Mouse (Mus musculus) spleen, adult 2 months (tissue): ENCODE data around the gene Otog. TPM values are rescaled to one million over a fixed set of nuclear protein-coding genes. Genes with fewer than 3 reads are reported as not detected.

Experiments
- DNase-seq, 2 experiments: peaks; one replicate each; pipeline versions ENCODE4 v3.0.0 to v3.0.0-alpha.2; 2012 to 2021; ENCODE audit warnings: low spot score in 2 of 2, low read depth in 1 of 2
- H3K27ac ChIP-seq: fragments of 200-500 bp; 2 replicates; pipeline ENCODE4 v1.5.1; 2012; ENCODE audit warnings: low read length, inconsistent platforms; ENCODE audit not compliant: insufficient read depth
- H3K27me3 ChIP-seq: fragments of 200-500 bp; 2 replicates; pipeline ENCODE4 v1.6.1; 2012; ENCODE audit warnings: mild to moderate bottlenecking, moderate library complexity, low read length, inconsistent platforms; ENCODE audit not compliant: control insufficient read depth, insufficient read depth
- H3K36me3 ChIP-seq: fragments of 200-500 bp; 2 replicates; pipeline ENCODE4 v1.6.1; 2012; ENCODE audit warnings: mild to moderate bottlenecking, low read length, inconsistent platforms; ENCODE audit not compliant: control insufficient read depth, insufficient read depth
- H3K4me1 ChIP-seq: fragments of 200-500 bp; 2 replicates; pipeline ENCODE4 v1.6.1; 2011; ENCODE audit warnings: inconsistent platforms; ENCODE audit not compliant: control insufficient read depth, insufficient read depth, insufficient read length
- H3K4me3 ChIP-seq: fragments of 200-500 bp; 2 replicates; pipeline ENCODE4 v1.5.1; 2011; ENCODE audit warnings: mild to moderate bottlenecking, inconsistent platforms; ENCODE audit not compliant: insufficient read depth, insufficient read length; ENCODE audit errors: extremely low read depth
- CTCF ChIP-seq: fragments of 200-500 bp; IDR thresholded peaks from 2 replicates; pipeline ENCODE4 v1.5.1; 2011; ENCODE audit warnings: mild to moderate bottlenecking, inconsistent platforms; ENCODE audit not compliant: insufficient read depth, insufficient read length, insufficient replicate concordance; ENCODE audit errors: extremely low read depth
- POLR2A ChIP-seq: fragments of 200-500 bp; IDR thresholded peaks from 2 replicates; pipeline ENCODE4 v1.6.1; 2011; ENCODE audit warnings: low read depth, low read length, inconsistent platforms
- WGBS: fragments of 180-500 bp; shearing (Covaris S2); methylation state at CpG from one replicate; pipeline ENCODE4 v1.1.7; 2018; 5-methylcytosine and 5-hydroxymethylcytosine counted together
- polyA plus RNA-seq: library from polyadenylated mRNA; depleted of rRNA; stranded (reverse); fragments of >200 nt; gene quantifications from 2 replicates; pipeline ENCODE4 v1.2.3, GENCODE M21; 2012

Otog gene
- polyA plus RNA-seq, 1 experiment, result not detected

DNA sequence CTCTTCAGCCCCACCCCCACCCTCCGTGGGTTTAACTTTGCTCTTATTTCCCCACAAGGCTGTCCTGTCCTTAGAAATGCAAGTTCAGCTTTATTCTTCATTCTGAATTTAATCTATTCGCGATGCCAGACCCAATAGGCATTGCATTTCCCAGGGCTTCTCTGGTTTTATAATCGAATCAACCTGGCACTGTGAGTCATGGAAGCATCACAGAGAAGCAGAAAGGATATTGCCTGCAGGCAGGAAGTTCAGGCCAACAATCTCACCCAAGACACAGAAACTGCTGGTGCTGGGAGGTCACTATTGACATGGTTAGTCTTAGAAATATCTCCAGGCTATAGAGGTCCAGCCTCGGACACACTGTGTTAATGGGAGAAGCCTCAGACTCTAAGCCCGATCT lies 30.5 kb upstream of the Otog start:
- WGBS, result 77% methylated on average over 6 of the region's 6 CpGs
- Histone ChIP-seq H3K27me3 (no peaks in the 10 kb centered on the region), H3K4me3 (no peak overlapping the region), H3K27ac (no peak overlapping the region), H3K4me1 (no peaks in the 10 kb centered on the region), H3K36me3 (no peaks in the 10 kb centered on the region)
- TF ChIP-seq POLR2A (no peak), CTCF (no peak)
- DNase-seq, result no peak

DNA sequence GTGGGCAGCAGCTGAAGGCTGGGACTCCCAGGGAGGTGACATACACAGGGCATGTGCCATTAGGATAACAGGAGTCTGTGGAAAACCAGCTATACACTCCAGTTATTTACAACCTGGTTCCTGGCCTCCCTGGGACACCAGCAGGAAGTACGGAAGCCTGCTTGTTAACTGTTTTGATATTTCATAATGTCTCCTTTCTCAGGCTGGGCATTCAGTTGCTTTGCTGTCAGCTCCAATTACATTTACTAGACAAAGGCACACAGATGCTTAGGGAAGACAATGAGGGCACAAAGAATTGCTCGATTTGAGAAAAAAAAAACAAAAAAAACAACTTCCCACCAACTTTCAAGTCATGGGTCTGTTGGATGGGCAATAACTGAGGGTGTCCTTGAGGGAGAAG lies 24.3 kb upstream of the Otog start:
- Histone ChIP-seq H3K27ac (no peak overlapping the region), H3K4me3 (no peak overlapping the region), H3K27me3 (no peaks in the 10 kb centered on the region), H3K36me3 (no peaks in the 10 kb centered on the region), H3K4me1 (no peaks in the 10 kb centered on the region)
- WGBS, result 62% methylated on average over 2 of the region's 2 CpGs
- no peak for DNase-seq
- TF ChIP-seq POLR2A (no peak), CTCF (no peak)

DNA sequence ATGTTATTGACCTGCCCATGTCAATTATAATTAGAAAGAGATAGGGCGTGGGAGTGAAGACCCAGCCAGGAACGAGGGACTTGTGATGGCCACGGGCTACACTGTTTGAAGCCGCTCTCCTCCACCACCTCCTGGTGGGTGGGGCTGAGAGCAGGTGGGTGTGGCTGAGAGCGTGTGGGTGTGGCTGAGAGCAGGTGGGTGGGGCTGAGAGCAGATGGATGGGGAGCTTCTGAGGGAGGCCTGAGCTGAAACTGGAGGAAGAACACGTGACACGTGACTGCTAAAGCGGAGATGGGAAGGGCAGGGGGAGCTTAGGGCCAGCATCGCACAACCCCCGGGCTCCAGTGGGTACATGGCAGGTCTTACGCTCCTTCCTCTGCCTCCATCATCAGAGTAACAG lies 22.4 kb upstream of the Otog start:
- WGBS, result 18% methylated on average over 11 of the region's 11 CpGs
- no peaks in the 10 kb centered on the region for H3K27me3 ChIP-seq
- H3K4me1 ChIP-seq, result no peaks in the 10 kb centered on the region
- TF ChIP-seq CTCF, result no peak
- TF ChIP-seq POLR2A, result no peak
- H3K4me3 ChIP-seq, result no peak overlapping the region
- H3K27ac ChIP-seq, result no peak overlapping the region
- DNase-seq, result no peak
- no peaks in the 10 kb centered on the region for H3K36me3 ChIP-seq

DNA sequence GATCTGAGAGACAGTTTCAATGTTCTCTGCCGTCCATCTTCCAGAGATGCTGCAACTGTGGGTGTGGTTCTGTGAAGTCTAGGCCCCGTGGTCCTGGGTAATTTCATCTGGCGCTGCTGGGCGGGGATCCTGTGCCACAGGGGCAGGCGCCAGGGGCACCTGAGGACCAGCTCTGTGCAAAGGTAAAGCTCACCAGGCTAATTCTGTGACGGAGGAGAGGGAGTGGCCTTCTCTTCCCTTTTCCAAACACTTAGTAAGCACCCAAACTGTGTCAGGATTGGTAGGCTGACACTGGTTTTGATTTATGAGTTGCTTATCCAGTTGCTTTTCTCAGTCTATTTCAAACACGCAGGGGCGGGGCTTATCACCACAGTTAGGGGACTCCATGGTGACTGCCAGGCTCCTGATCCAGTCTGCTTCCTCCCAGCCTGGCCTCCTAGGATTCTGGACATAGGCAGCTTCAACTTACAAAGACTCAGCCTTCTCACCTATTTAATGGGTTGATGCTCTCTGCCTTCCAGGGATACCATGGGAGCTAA lies 20.1 kb upstream of the Otog start:
- Histone ChIP-seq H3K36me3 (no peaks in the 10 kb centered on the region), H3K4me3 (no peak overlapping the region), H3K4me1 (no peaks in the 10 kb centered on the region), H3K27me3 (no peaks in the 10 kb centered on the region), H3K27ac (no peak overlapping the region)
- WGBS, result 67% methylated on average over 8 of the region's 8 CpGs
- no peak for TF ChIP-seq POLR2A
- TF ChIP-seq CTCF, result no peak
- DNase-seq, result no peak

DNA sequence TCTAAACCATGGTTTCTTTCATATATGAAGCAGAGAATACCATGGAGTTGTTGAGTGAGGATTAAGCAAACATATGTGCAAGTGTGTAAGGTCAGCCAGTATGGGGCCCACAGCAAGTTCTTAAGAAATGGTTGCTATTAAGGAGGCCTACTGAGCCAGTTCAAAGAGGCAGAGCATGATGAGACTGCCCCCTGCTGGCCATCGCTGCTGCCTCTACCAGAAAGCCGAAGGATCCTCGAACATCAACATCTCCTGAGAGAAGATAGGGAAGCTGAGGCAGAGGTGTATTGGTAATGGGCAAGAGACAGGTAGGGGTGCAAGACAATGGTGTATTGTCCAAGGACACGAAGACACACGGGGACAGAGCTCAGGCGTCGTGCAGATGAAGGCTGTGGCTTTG lies 14.5 kb upstream of the Otog start:
- Histone ChIP-seq H3K27me3 (no peaks in the 10 kb centered on the region), H3K36me3 (no peaks in the 10 kb centered on the region), H3K27ac (no peak overlapping the region), H3K4me3 (no peak overlapping the region), H3K4me1 (no peaks in the 10 kb centered on the region)
- DNase-seq, result peak in 1 of 2 experiments; percentile 29
- peak; percentile 75; the same call in 1 of the 2 replicates for TF ChIP-seq CTCF
- no peak for TF ChIP-seq POLR2A
- WGBS, result 25% methylated on average over 7 of the region's 7 CpGs

DNA sequence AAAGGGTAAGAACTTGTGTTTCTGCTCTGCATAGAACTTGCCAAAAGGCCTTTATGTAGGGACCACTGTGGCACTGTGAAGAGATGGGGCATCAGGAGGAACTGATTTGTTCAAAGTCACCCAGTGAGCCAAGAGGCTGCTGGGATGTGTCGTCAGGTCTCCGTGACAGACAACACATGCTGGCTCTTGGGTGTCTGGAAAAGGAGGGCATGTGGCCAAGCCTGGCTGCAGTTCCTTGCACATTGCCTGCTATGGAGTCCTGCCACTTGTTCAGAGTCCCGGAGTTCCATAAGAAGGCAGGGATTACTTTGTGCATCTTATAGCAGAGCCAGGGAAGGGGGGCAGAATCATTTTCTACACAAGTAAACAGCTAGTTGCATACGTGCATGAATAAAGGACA lies 13.9 kb upstream of the Otog start:
- Histone ChIP-seq H3K27ac (no peak overlapping the region), H3K4me1 (no peaks in the 10 kb centered on the region), H3K27me3 (no peaks in the 10 kb centered on the region), H3K36me3 (no peaks in the 10 kb centered on the region), H3K4me3 (no peak overlapping the region)
- no peak for DNase-seq
- WGBS, result 80% methylated on average over 4 of the region's 4 CpGs
- TF ChIP-seq POLR2A, result no peak
- TF ChIP-seq CTCF, result no peak

DNA sequence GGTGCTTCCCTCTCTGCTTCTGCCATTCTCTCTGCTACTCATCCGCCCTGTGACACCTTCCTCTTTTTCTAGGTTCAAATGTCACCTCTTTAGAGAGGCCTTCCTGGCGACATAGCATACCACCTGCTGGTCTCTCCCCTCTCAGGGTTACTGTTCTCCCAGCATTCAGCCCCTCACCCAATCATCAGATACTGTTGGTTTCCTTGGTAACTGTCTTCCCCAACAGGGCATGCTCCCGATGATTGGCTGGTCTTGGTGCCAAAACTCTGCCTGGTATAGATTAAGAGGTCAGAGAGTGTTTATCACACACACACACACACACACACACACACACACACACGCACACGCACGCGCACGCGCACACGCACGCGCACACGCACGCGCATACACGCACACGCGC lies 4.8 kb upstream of the Otog start:
- no peak for TF ChIP-seq CTCF
- TF ChIP-seq POLR2A, result no peak
- H3K4me3 ChIP-seq, result no peak overlapping the region
- H3K36me3 ChIP-seq, result no peaks in the 10 kb centered on the region
- H3K4me1 ChIP-seq, result no peaks in the 10 kb centered on the region
- no peak for DNase-seq
- 75% methylated on average over 18 of the region's 18 CpGs for WGBS
- H3K27ac ChIP-seq, result no peak overlapping the region
- no peaks in the 10 kb centered on the region for H3K27me3 ChIP-seq
